Mouse (Mus musculus): ENCODE measurements around the gene Dtx2.
"Not testable (repeated sequence)": the region's sequence is repeated elsewhere in the genome, so short reads cannot be mapped to it uniquely, and the experiment has no call there.

Gene Dtx2

GRCm38 (mm10) chr5:136066404-136067148 lies 72.0 kb downstream of the Dtx2 start:
- not testable (repeated sequence) for DNase-seq (ENCODE audit: low read depth, low spot score)

- no peak for DNase-seq (ENCODE audit: low read depth, low spot score)
These were observed 74.8 kb downstream of the Dtx2 start for GRCm38 (mm10) chr5:136069411-136069810.

- no peak for DNase-seq (ENCODE audit: low read depth, low spot score)
These were observed 78.5 kb downstream of the Dtx2 start for GRCm38 (mm10) chr5:136073051-136073450.

GRCm38 (mm10) chr5:136073526-136073925 lies 78.9 kb downstream of the Dtx2 start:
- no peak for DNase-seq (ENCODE audit: low read depth, low spot score)

GRCm38 (mm10) chr5:136075076-136075475 lies 80.5 kb downstream of the Dtx2 start:
- DNase-seq (ENCODE audit: low read depth, low spot score) = no peak

- no peak for DNase-seq (ENCODE audit: low read depth, low spot score)
These were observed 81.7 kb downstream of the Dtx2 start for GRCm38 (mm10) chr5:136076284-136076683.

GRCm38 (mm10) chr5:136077001-136077550 lies 82.5 kb downstream of the Dtx2 start:
- DNase-seq (ENCODE audit: low read depth, low spot score) = no peak

GRCm38 (mm10) chr5:136078136-136078535 lies 83.5 kb downstream of the Dtx2 start:
- DNase-seq (ENCODE audit: low read depth, low spot score) = no peak

- DNase-seq (ENCODE audit: low read depth, low spot score) = peak; percentile 54
These were observed 87.7 kb downstream of the Dtx2 start for GRCm38 (mm10) chr5:136082345-136082744.

Data from CD4-positive, CD25-positive, alpha-beta regulatory T cell, adult 2 months (primary cell).